Mouse (Mus musculus) activated CD4-positive, CD25-positive, alpha-beta regulatory T cell, adult 9 weeks (primary cell): Measurements from ENCODE around the gene Mmp7. TPM values are rescaled to one million over a fixed set of nuclear protein-coding genes. Genes with fewer than 3 reads are reported as not detected.

ENCODE experiments used
- polyA plus RNA-seq: library from polyadenylated mRNA; unstranded; fragments of 100-300 nt; shearing (Covaris generic); gene quantifications from one replicate; pipeline ENCODE4 v1.2.1, GENCODE M21; 2017

Gene Mmp7
- polyA plus RNA-seq = not detected

DNA sequence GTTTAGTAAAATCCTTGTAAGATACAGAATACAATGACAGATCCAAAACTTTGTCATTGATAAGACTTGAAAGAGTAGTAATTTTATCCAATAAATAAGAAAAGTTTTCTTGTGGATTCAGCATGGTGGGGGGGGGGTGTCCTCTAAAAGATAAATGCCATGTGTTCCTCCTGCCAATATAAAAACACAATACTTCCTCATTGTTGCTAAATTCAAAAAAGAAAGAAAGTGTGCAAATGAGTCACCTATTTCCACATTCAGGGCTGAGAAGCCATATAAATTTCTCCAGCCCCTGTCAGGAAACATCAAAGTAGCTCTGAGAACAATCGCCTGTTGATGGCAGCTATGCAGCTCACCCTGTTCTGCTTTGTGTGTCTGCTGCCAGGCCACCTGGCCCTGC, at the start of gene Mmp7:
TSS of gene Mmp7 (plus strand) at position 301 of the 400 bp plus-strand sequence.

Other genes starting within 250 kb of the Mmp7 start
- gene Mmp3, start 246.3 kb upstream of the Mmp7 start, polyA plus RNA-seq = not detected
- not detected for gene Mmp10, start 189.7 kb upstream of the Mmp7 start, polyA plus RNA-seq
- gene Mmp8, start 133.6 kb upstream of the Mmp7 start, polyA plus RNA-seq = not detected
- gene Mmp27, start 120.7 kb upstream of the Mmp7 start, polyA plus RNA-seq = not detected
- not detected for gene Mmp20, start 63.9 kb upstream of the Mmp7 start, polyA plus RNA-seq
- gene Tmem123, start 72.0 kb downstream of the Mmp7 start, polyA plus RNA-seq = 78.8 TPM
- gene Birc2, start 145.0 kb downstream of the Mmp7 start, polyA plus RNA-seq = 139 TPM
- gene Birc3, start 181.1 kb downstream of the Mmp7 start, polyA plus RNA-seq = 133 TPM